22 mouse cellular contexts compared by ENCODE assay signal in the genomic region with DNA sequence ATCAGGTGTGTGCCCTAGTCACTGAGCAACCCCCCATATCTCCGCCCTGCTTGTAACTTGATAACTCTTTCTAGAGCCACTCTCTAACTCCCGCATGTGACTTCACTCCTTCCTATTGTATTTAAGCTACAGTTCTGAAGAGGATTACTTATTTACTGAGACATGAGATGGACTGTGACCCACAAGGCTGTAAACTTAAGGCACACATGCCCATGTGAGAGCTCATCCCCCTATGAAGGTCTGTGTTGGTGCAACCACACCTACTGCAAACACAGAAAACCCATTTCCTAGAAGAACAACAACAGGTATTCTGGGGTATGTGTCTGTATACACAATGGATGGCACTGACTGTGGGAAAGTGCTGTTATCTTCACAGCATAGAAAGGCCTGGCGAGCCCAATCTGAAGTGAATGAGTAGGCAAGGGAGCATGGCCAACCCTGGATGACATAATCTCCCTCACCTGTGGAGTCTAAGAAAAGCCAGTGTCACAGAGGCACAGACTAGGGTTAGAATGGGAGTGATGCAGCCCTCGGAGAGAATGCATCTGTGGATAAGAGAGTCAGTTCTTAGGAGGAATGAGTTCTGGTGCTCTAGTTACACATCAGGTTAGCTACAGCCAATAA. TPM values are rescaled to one million over a fixed set of nuclear protein-coding genes. Genes with fewer than 3 reads are reported as not detected.
DNase-seq lines count a peak whose midpoint lies in the region; ATAC-seq and TF ChIP-seq lines count a peak whose summit lies in the region.
"Had no signal": no experiment of that assay in that cellular context is flagged by ENCODE, and none has a peak within 500 bp of the region (broad histone marks: within the 10 kb centered on the region; RNA-seq: fewer than 3 reads in every experiment).

No protein-coding gene starts in this region.

- H3K9me3 ChIP-seq in kidney, postnatal 0 days (replicated peaks; ENCODE audit: low read length), result no peaks in the 10 kb centered on the region
- H3K9me3 ChIP-seq in stomach, embryonic 16.5 days (replicated peaks; ENCODE audit: control insufficient read depth, low read length), result no peaks in the 10 kb centered on the region
- H3K9me3 ChIP-seq in stomach, postnatal 0 days (ENCODE audit: control insufficient read depth, low read length), result no peaks in the 10 kb centered on the region
- H3K9me3 ChIP-seq: embryonic facial prominence, embryonic 10.5 days; forebrain, embryonic 13.5 days; heart, embryonic 10.5 days; hindbrain, embryonic 12.5 days had no signal

- TF ChIP-seq POLR2A in kidney, adult 2 months (IDR thresholded peaks at IDR 0.05; ENCODE audit: low read depth, low read length), result no peak

- H3K9ac ChIP-seq in kidney, postnatal 0 days (ENCODE audit: low read depth, low read length), result no peak overlapping the region
- no peak overlapping the region for H3K9ac ChIP-seq in stomach, embryonic 16.5 days (ENCODE audit: low read length)
- no peak overlapping the region for H3K9ac ChIP-seq in stomach, postnatal 0 days (ENCODE audit: low read length)
- H3K9ac ChIP-seq: forebrain, embryonic 13.5 days; forebrain, postnatal 0 days; hindbrain, embryonic 12.5 days had no signal

- ATAC-seq in kidney, postnatal 0 days (replicated peaks; ENCODE audit: low FRiP score, low read depth), result peak; percentile 59; the same call in 1 of the 2 replicates
- ATAC-seq in stomach, embryonic 16.5 days (ENCODE audit: insufficient read depth, low FRiP score), result 0 out of 2 replicates have a peak, but pooled peaks have one; percentile 13
- ATAC-seq in stomach, postnatal 0 days (ENCODE audit: low FRiP score, low TSS enrichment), result no peak
- no peak for ATAC-seq in megakaryocyte-erythroid progenitor cell, adult 5-6 weeks (replicated peaks; ENCODE audit: low FRiP score, low TSS enrichment, poor library complexity, severe bottlenecking)
- ATAC-seq: activated CD4-positive, CD25-positive, alpha-beta regulatory T cell, adult 4 months; forebrain, embryonic 13.5 days; forebrain, postnatal 0 days; Patski had no signal

- H3K4me3 ChIP-seq in kidney, adult 2 months (ENCODE audit: insufficient read depth, low read depth, low read length), result no peak overlapping the region
- no peak overlapping the region for H3K4me3 ChIP-seq in kidney, postnatal 0 days (replicated peaks; ENCODE audit: low read depth, low read length)
- no peak overlapping the region for H3K4me3 ChIP-seq in stomach, embryonic 16.5 days (replicated peaks; ENCODE audit: low read length)
- no peak overlapping the region for H3K4me3 ChIP-seq in stomach, postnatal 0 days (ENCODE audit: low read depth, low read length)
- H3K4me3 ChIP-seq: embryonic facial prominence, embryonic 10.5 days; forebrain, embryonic 13.5 days; heart, embryonic 10.5 days; hindbrain, embryonic 12.5 days had no signal

- 72% methylated on average over 4 of the region's 4 CpGs for WGBS in kidney, adult 2 months
- WGBS in kidney, postnatal 0 days, result 71% methylated on average over 4 of the region's 4 CpGs
- 78% methylated on average over 4 of the region's 4 CpGs for WGBS in stomach, embryonic 16.5 days
- WGBS in stomach, postnatal 0 days, result 80% methylated on average over 4 of the region's 4 CpGs

- no peaks in the 10 kb centered on the region for H3K36me3 ChIP-seq in kidney, adult 2 months (ENCODE audit: control insufficient read depth, insufficient read depth, low read length)
- no peaks in the 10 kb centered on the region for H3K36me3 ChIP-seq in kidney, postnatal 0 days (ENCODE audit: insufficient read depth, low read length)
- H3K36me3 ChIP-seq in stomach, embryonic 16.5 days (ENCODE audit: control insufficient read depth, insufficient read depth, low read length), result no peaks in the 10 kb centered on the region
- H3K36me3 ChIP-seq in stomach, postnatal 0 days (ENCODE audit: control insufficient read depth, insufficient read depth, low read length), result no peaks in the 10 kb centered on the region; the same call in 1 of the 2 replicates
- H3K36me3 ChIP-seq: heart, embryonic 10.5 days had no signal

- no peaks in the 10 kb centered on the region for H3K27me3 ChIP-seq in kidney, adult 2 months (replicated peaks; ENCODE audit: control insufficient read depth, insufficient read depth, low read length)
- H3K27me3 ChIP-seq in kidney, postnatal 0 days (ENCODE audit: insufficient read depth, low read length), result no peaks in the 10 kb centered on the region
- H3K27me3 ChIP-seq in stomach, embryonic 16.5 days (ENCODE audit: control insufficient read depth, insufficient read depth, low read length), result no peaks in the 10 kb centered on the region
- no peaks in the 10 kb centered on the region for H3K27me3 ChIP-seq in stomach, postnatal 0 days (ENCODE audit: control insufficient read depth, insufficient read depth, low read length)
- H3K27me3 ChIP-seq: CH12.LX; forebrain, embryonic 13.5 days; hindbrain, embryonic 12.5 days; Patski had no signal

- no peak for TF ChIP-seq EP300 in stomach, postnatal 0 days (optimal IDR thresholded peaks at IDR 0.05)

- no peak for TF ChIP-seq CTCF in kidney, adult 2 months (conservative IDR thresholded peaks at IDR 0.05; ENCODE audit: insufficient read depth, insufficient read length, low read depth, low read length)
- no peak for TF ChIP-seq CTCF in kidney, postnatal 0 days (IDR thresholded peaks at IDR 0.05; ENCODE audit: low read depth)
- TF ChIP-seq CTCF in stomach, postnatal 0 days (IDR thresholded peaks at IDR 0.05; ENCODE audit: low read depth), result no peak

- DNase-seq in kidney, adult 2 months, result peak; percentile 33
- DNase-seq in kidney, adult 18-20 months, result no peak
- peak; percentile 15 for DNase-seq in kidney, postnatal 0 days (ENCODE audit: low spot score)
- DNase-seq in kidney, adult 11 months, result no peak
- DNase-seq in stomach, postnatal 0 days (ENCODE audit: low spot score), result no peak
- DNase-seq in yolk sac, embryonic 10.5 days (ENCODE audit: low spot score), result peak; percentile 71
- DNase-seq: adrenal gland, postnatal 36 days; cerebellum, adult 2 months; cerebellum, postnatal 10 days; forebrain, postnatal 0 days; gastrocnemius, postnatal 25 days; heart, postnatal 10 days; heart, postnatal 4 days had no signal

- no peak overlapping the region for H3K27ac ChIP-seq in kidney, adult 2 months (ENCODE audit: insufficient read depth, low read depth, low read length)
- H3K27ac ChIP-seq in kidney, postnatal 0 days, result no peak overlapping the region
- no peak overlapping the region for H3K27ac ChIP-seq in stomach, embryonic 16.5 days (ENCODE audit: low read length)
- no peak overlapping the region for H3K27ac ChIP-seq in stomach, postnatal 0 days (replicated peaks)
- H3K27ac ChIP-seq: embryonic facial prominence, embryonic 10.5 days; forebrain, embryonic 13.5 days; heart, embryonic 10.5 days; hindbrain, embryonic 12.5 days had no signal

- peaks cover 8% of the 10 kb centered on the region for H3K4me1 ChIP-seq in kidney, adult 2 months (ENCODE audit: control insufficient read depth, insufficient read depth, low read length)
- H3K4me1 ChIP-seq in kidney, postnatal 0 days (replicated peaks; ENCODE audit: insufficient read depth, low read length), result peaks cover 5% of the 10 kb centered on the region
- peaks cover 3% of the 10 kb centered on the region; the same call in 1 of the 2 replicates for H3K4me1 ChIP-seq in stomach, embryonic 16.5 days (ENCODE audit: control insufficient read depth, insufficient read depth, low read length)
- no peaks in the 10 kb centered on the region for H3K4me1 ChIP-seq in stomach, postnatal 0 days (replicated peaks; ENCODE audit: control insufficient read depth, insufficient read depth)
- H3K4me1 ChIP-seq: heart, embryonic 10.5 days had no signal

- H3K4me2 ChIP-seq in kidney, postnatal 0 days (ENCODE audit: low read length), result no peak overlapping the region
- H3K4me2 ChIP-seq in stomach, embryonic 16.5 days (ENCODE audit: low read depth, low read length), result no peak overlapping the region
- H3K4me2 ChIP-seq in stomach, postnatal 0 days (replicated peaks; ENCODE audit: low read depth), result no peak overlapping the region
- H3K4me2 ChIP-seq: forebrain, embryonic 13.5 days; hindbrain, embryonic 12.5 days had no signal

RNA-seq across cellular contexts. Expression of a gene that starts 6.1 kb away (rescaled TPM):
- polyA plus RNA-seq in kidney, adult 2 months (2012; rRNA removed), result 20.4 and 24.8 TPM in 2 replicates
- polyA plus RNA-seq in kidney, postnatal 0 days (2015; fragmentation: Nextera tagmentation; extraction: Ambion mirVana), result 10.0 and 11.9 TPM in 2 replicates
- 9.7 and 14.6 TPM in 2 replicates for polyA plus RNA-seq in stomach, embryonic 16.5 days (2015; fragmentation: Nextera tagmentation; extraction: Ambion mirVana)
- polyA plus RNA-seq in stomach, postnatal 0 days (2015; fragmentation: Nextera tagmentation; extraction: Ambion mirVana), result 5.2 and 5.6 TPM in 2 replicates
- total RNA-seq in megakaryocyte-erythroid progenitor cell, adult 5-6 weeks (2014; fragmentation: Nextera tagmentation), result 38.1 and 48.6 TPM in 2 replicates
- total RNA-seq in megakaryocyte-erythroid progenitor cell, adult 5-6 weeks (2017), result 25.4 and 28.7 TPM in 2 replicates

RNA-seq across cellular contexts. Expression of a gene that starts 39.3 kb away (rescaled TPM):
- polyA plus RNA-seq in kidney, adult 2 months (2012; rRNA removed), result 13.3 and 13.6 TPM in 2 replicates
- 26.4 and 32.0 TPM in 2 replicates for polyA plus RNA-seq in kidney, postnatal 0 days (2015; fragmentation: Nextera tagmentation; extraction: Ambion mirVana)
- 43.3 and 46.5 TPM in 2 replicates for polyA plus RNA-seq in stomach, embryonic 16.5 days (2015; fragmentation: Nextera tagmentation; extraction: Ambion mirVana)
- polyA plus RNA-seq in stomach, postnatal 0 days (2015; fragmentation: Nextera tagmentation; extraction: Ambion mirVana), result 13.8 and 15.0 TPM in 2 replicates
- 103 and 125 TPM in 2 replicates for total RNA-seq in megakaryocyte-erythroid progenitor cell, adult 5-6 weeks (2014; fragmentation: Nextera tagmentation)
- total RNA-seq in megakaryocyte-erythroid progenitor cell, adult 5-6 weeks (2017), result 85.8 and 94.4 TPM in 2 replicates

Comparison
In these comparisons a context has a peak if more than half of its experiments do, and no peak if none do; other contexts are left out.
1. DNase-seq: peak in kidney, adult 2 months (single experiment), kidney, postnatal 0 days (single experiment) and yolk sac, embryonic 10.5 days (single experiment); none in kidney, adult 18-20 months (single experiment), kidney, adult 11 months (single experiment) and stomach, postnatal 0 days (single experiment).
2. ATAC-seq: peak in kidney, postnatal 0 days (single experiment) and stomach, embryonic 16.5 days (single experiment); none in stomach, postnatal 0 days (single experiment) and megakaryocyte-erythroid progenitor cell, adult 5-6 weeks (single experiment).